Mouse (Mus musculus) limb, embryonic 12.5 days (tissue): ENCODE data around the gene Prdm10. TPM values are rescaled to one million over a fixed set of nuclear protein-coding genes. Genes with fewer than 3 reads are reported as not detected.

ENCODE experiments used
- ATAC-seq: fragments of 200-750 bp; cut with Nextera tagmentation; 2 replicates; pipeline ENCODE4 v1.8.0; 2017; ENCODE audit warnings: low read depth, moderate TSS enrichment; ENCODE audit not compliant: insufficient number of reproducible peaks, insufficient read depth, low FRiP score, low TSS enrichment
- H3K27ac ChIP-seq: fragments of 300-500 bp; sonication (generic); 2 replicates; pipeline ENCODE4 v1.5.1; 2016; ENCODE audit warnings: mild to moderate bottlenecking, moderate library complexity
- H3K27me3 ChIP-seq: fragments of 300-500 bp; sonication (generic); 2 replicates; pipeline ENCODE4 v1.6.1; 2016; ENCODE audit warnings: mild to moderate bottlenecking, moderate library complexity
- H3K36me3 ChIP-seq: fragments of 300-500 bp; sonication (generic); 2 replicates; pipeline ENCODE4 v1.6.1; 2016; ENCODE audit warnings: mild to moderate bottlenecking, moderate library complexity
- H3K4me1 ChIP-seq: fragments of 300-500 bp; sonication (generic); replicated peaks from 2 replicates; pipeline ENCODE4 v1.6.1; 2016
- H3K4me2 ChIP-seq: fragments of 300-500 bp; sonication (generic); 2 replicates; pipeline ENCODE4 v1.6.1; 2016; ENCODE audit warnings: mild to moderate bottlenecking, moderate library complexity
- H3K4me3 ChIP-seq: fragments of 300-500 bp; sonication (generic); replicated peaks from 2 replicates; pipeline ENCODE4 v1.5.1; 2016; ENCODE audit warnings: mild to moderate bottlenecking
- H3K9ac ChIP-seq: fragments of 300-500 bp; sonication (generic); replicated peaks from 2 replicates; pipeline ENCODE4 v1.6.1; 2016; ENCODE audit warnings: mild to moderate bottlenecking, moderate library complexity
- H3K9me3 ChIP-seq: fragments of 300-500 bp; sonication (generic); 2 replicates; pipeline ENCODE4 v1.6.1; 2016; ENCODE audit warnings: mild to moderate bottlenecking, moderate library complexity
- WGBS: fragments of 180-500 bp; shearing (Covaris S2); methylation state at CpG from one replicate; pipeline ENCODE4 v1.1.7; 2016; 5-methylcytosine and 5-hydroxymethylcytosine counted together
- polyA plus RNA-seq: library from polyadenylated mRNA; unstranded; fragments of >200 nt; fragmentation: Nextera tagmentation; extraction: Ambion mirVana; gene quantifications from 2 replicates; pipeline ENCODE4 v1.2.1, GENCODE M21; 2016

The Prdm10 gene
- polyA plus RNA-seq, 1 experiment from 2014 or later = 6.3 TPM

DNA sequence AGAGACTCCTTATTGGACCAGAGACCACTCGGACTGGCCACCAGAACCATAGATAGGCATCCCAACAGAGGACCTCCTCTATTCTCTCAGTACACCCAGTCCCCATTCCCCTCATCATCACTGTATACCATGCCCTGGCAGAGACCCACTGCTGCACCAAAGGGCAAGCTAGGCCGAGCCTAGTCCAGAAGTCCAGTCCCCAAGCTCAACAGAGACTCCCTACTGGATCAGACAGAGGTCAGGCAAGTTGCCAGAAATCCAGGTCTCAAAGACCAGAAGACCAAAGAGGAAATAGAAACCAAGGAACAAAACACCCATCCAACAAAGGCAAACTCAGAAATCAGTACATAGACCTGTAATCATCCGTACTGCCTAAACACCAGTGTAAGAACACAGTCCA is 91.4 kb downstream of the Prdm10 start:
- Histone ChIP-seq H3K27ac (no peak overlapping the region), H3K9ac (no peak overlapping the region), H3K9me3 (no peaks in the 10 kb centered on the region), H3K27me3 (no peaks in the 10 kb centered on the region), H3K36me3 (peaks cover 27% of the 10 kb centered on the region), H3K4me1 (no peaks in the 10 kb centered on the region), H3K4me3 (no peak overlapping the region), H3K4me2 (no peak overlapping the region)
- 96% methylated on average over 3 of the region's 3 CpGs for WGBS
- ATAC-seq = no peak

DNA sequence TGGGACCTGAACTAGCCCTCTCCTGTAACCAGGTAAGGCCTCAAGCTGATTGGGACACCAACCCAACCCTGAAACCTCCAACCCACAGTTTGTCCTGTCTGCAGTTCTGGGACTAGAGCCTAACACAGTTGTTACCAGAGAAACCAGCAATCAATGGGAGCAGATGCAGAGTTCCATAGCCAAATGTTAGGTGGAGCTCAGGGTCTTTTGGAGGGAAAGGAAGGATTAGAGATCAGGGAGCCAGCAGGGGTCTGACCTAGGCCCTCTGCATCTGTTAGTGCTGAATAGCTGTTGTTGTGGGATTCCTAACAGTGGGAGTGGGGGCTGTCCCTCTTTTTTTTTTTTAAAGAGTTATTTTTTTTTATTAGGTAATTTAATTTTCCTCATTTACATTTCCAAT is 96.3 kb downstream of the Prdm10 start:
- H3K27me3 ChIP-seq = no peaks in the 10 kb centered on the region
- no peak overlapping the region for H3K27ac ChIP-seq
- no peak overlapping the region for H3K9ac ChIP-seq
- no peak overlapping the region for H3K4me2 ChIP-seq
- H3K4me1 ChIP-seq = no peaks in the 10 kb centered on the region
- no peak overlapping the region for H3K4me3 ChIP-seq
- H3K36me3 ChIP-seq = peaks cover 21% of the 10 kb centered on the region
- no peaks in the 10 kb centered on the region for H3K9me3 ChIP-seq
- ATAC-seq = no peak

DNA sequence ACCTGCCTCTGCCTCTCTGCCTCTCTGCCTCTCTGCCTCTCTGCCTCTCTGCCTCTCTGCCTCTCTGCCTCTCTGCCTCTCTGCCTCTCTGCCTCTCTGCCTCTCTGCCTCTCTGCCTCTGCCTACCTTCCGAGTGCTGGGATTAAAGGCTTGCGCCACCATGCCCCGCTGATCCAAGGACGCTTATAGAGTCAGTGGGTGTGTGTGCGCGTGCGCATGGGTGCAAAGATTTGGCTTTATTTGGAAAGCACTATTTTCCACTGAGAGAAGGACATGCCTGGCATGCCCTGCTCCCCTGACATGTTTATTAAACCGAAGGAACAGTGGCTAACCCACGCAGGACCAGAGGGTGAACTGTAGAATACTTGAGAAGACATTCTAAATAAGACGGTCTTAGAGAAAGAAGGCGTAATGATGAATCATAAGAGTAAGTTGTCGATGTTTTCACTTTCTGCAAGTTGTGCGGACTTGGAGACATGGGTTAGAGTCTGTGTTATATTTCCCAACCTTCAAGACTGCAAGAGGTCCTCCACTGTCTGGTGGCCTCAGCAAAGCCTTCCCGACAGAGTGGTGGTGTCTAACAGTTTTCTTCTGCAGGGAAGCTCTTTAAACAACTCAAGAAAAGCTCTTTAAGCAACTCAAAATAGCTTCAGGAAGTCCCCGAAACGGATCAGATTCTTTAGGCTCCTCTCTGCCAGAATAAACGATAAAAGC is 104.6 kb downstream of the Prdm10 start:
- H3K9ac ChIP-seq = no peak overlapping the region

DNA sequence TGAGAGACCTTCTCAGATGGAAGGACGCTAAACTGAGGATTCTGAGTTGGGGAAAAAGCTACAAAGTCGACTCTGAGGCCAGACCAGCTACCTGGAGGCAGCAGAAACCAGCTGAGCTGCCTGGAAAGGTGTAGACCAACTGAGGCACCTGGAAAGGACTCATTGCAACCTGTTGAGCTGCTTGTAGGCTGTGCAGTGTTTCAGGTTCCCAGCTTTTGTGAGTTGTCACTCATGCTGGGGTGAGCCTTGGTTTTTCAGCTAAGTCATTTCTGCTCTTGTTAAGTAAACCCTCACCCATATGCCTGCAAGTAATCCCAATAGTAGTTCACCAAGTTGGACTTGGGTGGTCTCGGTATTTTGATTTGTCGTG is 105.1 kb downstream of the Prdm10 start:
- Histone ChIP-seq H3K4me2 (peak overlapping the region; percentile 78), H3K27me3 (no peaks in the 10 kb centered on the region), H3K4me3 (peak overlapping the region; percentile 96), H3K9me3 (no peaks in the 10 kb centered on the region), H3K27ac (no peak overlapping the region), H3K4me1 (peaks cover 13% of the 10 kb centered on the region), H3K9ac (peak overlapping the region; percentile 89), H3K36me3 (peaks cover 22% of the 10 kb centered on the region)
- ATAC-seq = peak; percentile 46
- 28% methylated on average over 4 of the region's 4 CpGs for WGBS

More for the DNA sequence above, 104.6 kb downstream of the Prdm10 start:
- Histone ChIP-seq H3K4me1 (peaks cover 13% of the 10 kb centered on the region), H3K4me3 (peak overlapping the region; percentile 96), H3K36me3 (peaks cover 17% of the 10 kb centered on the region), H3K27me3 (no peaks in the 10 kb centered on the region), H3K27ac (no peak overlapping the region), H3K9me3 (no peaks in the 10 kb centered on the region), H3K4me2 (peak overlapping the region; percentile 78)
- 87% methylated on average over 17 of the region's 17 CpGs for WGBS
- ATAC-seq = no peak

DNA sequence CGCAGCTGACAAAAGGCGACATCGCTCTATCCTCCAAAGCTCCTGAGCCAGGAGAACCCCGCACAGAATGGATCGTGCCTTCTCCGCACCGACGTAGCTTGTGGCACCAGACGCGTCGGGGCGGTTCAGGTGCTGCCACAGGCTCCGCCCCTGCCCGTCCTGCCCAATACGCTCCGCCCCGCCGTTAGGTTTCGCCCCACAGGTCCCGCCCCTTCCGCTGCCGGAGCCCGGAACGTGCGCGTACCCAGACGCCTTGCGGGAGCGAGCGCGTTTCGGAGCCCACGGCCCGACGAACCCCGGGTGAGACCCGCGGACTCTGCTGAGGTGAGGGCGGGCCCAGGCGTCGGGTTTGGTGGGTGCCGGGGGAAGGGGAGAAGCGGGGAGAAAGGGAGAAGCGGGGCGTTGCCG is 105.6 kb downstream of the Prdm10 start, which contains the start of gene Nfrkb:
Gene Nfrkb (plus strand): TSS at position 246 of the 408 bp plus-strand sequence.
- peak within 1 kb of the TSS; percentile 96 for H3K4me3 ChIP-seq
- H3K9ac ChIP-seq = peak within 1 kb of the TSS; percentile 89
- peaks cover 24% of the 10 kb centered on the region for H3K36me3 ChIP-seq
- ATAC-seq = peak; percentile 93
- peak within 1 kb of the TSS; percentile 53 for H3K27ac ChIP-seq
- peaks cover 13% of the 10 kb centered on the region for H3K4me1 ChIP-seq
- no peaks in the 10 kb centered on the region for H3K27me3 ChIP-seq
- 2% methylated on average over 46 of the region's 46 CpGs for WGBS
- H3K9me3 ChIP-seq = no peaks in the 10 kb centered on the region
- H3K4me2 ChIP-seq = peak within 1 kb of the TSS; percentile 78

DNA sequence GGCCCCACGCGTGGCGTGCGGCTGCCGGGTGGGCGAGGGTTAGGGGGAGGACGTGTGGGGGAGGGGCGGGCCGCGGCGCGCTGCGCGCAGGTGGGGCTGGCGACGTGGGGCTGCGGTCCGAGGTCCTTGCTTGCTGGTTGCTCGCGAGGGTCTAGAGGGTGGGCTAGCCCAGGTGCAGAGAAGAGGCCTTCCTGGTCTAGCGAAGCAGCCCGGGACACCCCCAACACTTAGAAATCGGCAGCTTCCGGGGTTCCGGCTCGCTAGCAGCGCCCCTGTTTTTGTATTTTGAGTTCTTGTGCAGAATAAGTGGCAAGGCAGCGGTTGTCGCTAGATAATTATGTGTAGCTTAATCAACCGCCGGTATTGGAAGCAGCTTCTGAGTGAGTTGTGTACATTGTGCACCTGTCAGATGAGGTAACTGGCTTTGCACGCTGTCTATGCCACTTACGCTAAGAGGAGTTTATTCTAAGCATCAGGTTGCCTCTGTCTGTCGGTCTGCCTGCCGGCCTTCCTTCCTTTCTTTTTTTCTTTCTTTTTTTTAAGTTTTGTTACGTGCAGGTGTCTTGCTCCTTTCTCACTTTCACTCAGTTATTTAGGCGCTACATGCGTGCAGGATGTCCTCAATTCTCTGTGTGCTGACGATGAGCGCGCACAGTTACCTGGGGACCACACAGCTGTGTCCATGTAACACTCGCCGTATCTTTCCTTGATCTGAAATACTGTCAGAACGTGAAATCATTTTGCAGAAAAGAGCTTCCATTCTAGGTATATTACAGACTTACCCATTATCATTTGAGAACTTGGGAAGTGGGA is 106.2 kb downstream of the Prdm10 start:
- ATAC-seq = peak; percentile 82
- H3K27ac ChIP-seq = peak overlapping the region; percentile 53

DNA sequence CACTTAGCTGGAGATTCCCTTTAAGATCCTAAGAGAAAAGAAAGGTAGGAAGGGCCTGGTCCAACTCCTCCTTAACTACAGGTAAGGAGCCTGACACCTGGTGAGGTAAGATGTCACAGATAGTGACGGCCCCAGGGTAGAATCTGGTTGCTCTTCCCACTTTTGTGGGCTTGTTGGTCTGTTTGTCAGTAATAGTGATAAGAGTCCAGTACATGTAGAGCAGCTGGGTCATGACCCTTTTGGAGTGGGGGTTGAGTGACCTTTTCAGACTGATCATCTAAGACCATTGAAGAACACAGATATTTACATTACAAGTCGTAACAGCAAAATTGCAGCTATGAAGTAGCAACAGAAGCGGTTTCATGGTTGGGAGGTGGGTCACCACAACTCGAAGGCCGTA is 106.9 kb downstream of the Prdm10 start:
- 94% methylated on average over 5 of the region's 5 CpGs for WGBS
- Histone ChIP-seq H3K4me3 (peak overlapping the region; percentile 96), H3K9me3 (no peaks in the 10 kb centered on the region), H3K4me2 (peak overlapping the region; percentile 78), H3K27me3 (no peaks in the 10 kb centered on the region), H3K4me1 (peaks cover 13% of the 10 kb centered on the region), H3K9ac (no peak overlapping the region), H3K36me3 (peaks cover 36% of the 10 kb centered on the region), H3K27ac (no peak overlapping the region)
- ATAC-seq = no peak

More for the DNA sequence above, 106.2 kb downstream of the Prdm10 start:
- Histone ChIP-seq H3K27me3 (no peaks in the 10 kb centered on the region), H3K9me3 (no peaks in the 10 kb centered on the region), H3K4me2 (peak overlapping the region; percentile 78), H3K36me3 (peaks cover 30% of the 10 kb centered on the region), H3K9ac (peak overlapping the region; percentile 89), H3K4me1 (peaks cover 13% of the 10 kb centered on the region), H3K4me3 (peak overlapping the region; percentile 96)
- 12% methylated on average over 41 of the region's 44 CpGs for WGBS

DNA sequence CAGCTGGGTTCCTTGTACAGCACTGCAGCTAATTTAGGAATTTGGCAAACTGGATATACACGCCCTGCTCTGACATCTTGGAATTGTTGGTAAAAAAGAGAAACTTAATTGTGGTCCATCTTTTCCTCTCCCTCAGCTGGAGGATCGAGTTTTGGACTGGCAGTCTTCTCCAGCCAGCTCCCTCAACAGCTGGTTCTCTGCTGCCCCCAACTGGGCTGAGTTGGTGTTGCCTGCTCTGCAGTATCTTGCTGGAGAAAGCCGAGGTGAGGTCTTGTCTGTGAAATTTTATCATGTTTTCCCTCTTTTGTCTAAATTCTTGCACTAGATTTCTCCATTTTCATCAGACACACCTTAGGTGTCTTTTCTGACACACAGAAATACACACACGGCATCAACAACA is 120.1 kb downstream of the Prdm10 start:
- Histone ChIP-seq H3K9ac (no peak overlapping the region), H3K4me3 (no peak overlapping the region), H3K4me1 (no peaks in the 10 kb centered on the region), H3K9me3 (no peaks in the 10 kb centered on the region), H3K36me3 (peaks cover 99% of the 10 kb centered on the region), H3K27ac (no peak overlapping the region), H3K4me2 (no peak overlapping the region), H3K27me3 (no peaks in the 10 kb centered on the region)
- WGBS = 58% methylated on average over 4 of the region's 4 CpGs
- ATAC-seq = no peak

DNA sequence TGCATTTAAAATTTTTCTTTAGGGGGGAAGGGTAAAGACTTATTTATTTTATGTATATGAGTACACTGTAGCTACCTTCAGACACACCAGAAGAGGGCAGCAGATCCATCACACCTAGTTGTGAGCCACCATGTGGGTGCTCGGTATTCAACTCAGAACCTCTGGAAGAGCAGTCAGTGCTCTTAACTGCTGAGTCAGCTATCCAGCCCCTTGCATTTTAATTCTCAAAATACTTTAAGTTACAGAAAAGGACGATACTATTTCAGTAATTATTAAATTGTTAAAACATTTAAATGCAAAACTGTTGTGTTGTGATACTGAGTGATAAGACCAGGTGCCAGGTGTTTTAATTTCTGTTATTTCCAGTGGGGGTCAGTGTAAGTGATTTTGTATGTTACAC is 124.0 kb downstream of the Prdm10 start:
- H3K9ac ChIP-seq = no peak overlapping the region
- no peaks in the 10 kb centered on the region for H3K27me3 ChIP-seq
- H3K9me3 ChIP-seq = no peaks in the 10 kb centered on the region
- no peak overlapping the region for H3K4me2 ChIP-seq
- no peaks in the 10 kb centered on the region for H3K4me1 ChIP-seq
- H3K36me3 ChIP-seq = peaks cover 92% of the 10 kb centered on the region
- no peak for ATAC-seq
- H3K27ac ChIP-seq = no peak overlapping the region
- WGBS = 91% methylated on average over 2 of the region's 2 CpGs
- H3K4me3 ChIP-seq = no peak overlapping the region

DNA sequence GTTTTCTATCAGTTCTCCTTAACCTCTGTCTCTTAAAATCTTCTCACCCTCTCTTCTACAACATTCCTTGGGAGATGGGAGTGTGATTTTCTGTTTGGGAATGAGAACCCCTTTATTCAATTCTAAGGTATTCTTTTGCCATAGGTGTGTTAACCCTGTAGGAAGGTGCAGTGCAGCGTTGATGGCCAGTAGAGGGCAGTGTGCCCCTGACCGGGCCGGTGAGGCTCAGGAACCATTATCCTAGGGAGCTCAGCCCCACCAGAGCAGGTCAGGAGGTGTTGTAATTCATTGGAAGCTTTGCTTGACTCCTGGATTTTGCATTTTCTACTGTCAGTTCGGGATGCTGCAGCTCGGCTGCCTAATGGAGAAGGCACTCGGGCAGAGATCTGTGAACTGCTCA is 124.9 kb downstream of the Prdm10 start:
- no peak for ATAC-seq
- Histone ChIP-seq H3K36me3 (peaks cover 92% of the 10 kb centered on the region), H3K9me3 (no peaks in the 10 kb centered on the region), H3K4me3 (no peak overlapping the region), H3K27me3 (no peaks in the 10 kb centered on the region), H3K27ac (no peak overlapping the region), H3K4me1 (no peaks in the 10 kb centered on the region), H3K4me2 (no peak overlapping the region), H3K9ac (no peak overlapping the region)
- 63% methylated on average over 6 of the region's 6 CpGs for WGBS

DNA sequence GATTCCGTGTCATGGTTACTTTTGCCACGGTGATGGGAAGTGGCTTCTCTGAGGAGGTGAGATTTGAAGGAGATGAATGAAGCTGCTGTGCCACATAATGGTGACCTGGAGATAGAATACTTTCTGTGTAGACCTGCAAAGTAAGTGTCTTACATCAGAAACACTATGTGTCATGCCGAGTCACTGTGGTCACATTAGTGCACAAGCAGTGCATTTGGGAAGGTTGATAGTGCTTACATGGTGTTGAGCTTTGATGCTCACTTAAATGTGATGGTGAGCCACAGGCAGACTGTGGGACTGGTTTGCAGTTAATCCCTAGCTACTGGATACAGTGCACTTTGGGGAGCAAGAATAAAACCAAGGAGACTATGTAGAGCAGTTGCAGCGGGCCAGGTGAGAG is 131.8 kb downstream of the Prdm10 start:
- ATAC-seq = no peak
- no peak overlapping the region for H3K27ac ChIP-seq
- H3K4me3 ChIP-seq = no peak overlapping the region
- peaks cover 92% of the 10 kb centered on the region for H3K36me3 ChIP-seq
- 91% methylated on average over 4 of the region's 4 CpGs for WGBS
- H3K9ac ChIP-seq = no peak overlapping the region
- no peak overlapping the region for H3K4me2 ChIP-seq
- no peaks in the 10 kb centered on the region for H3K9me3 ChIP-seq
- no peaks in the 10 kb centered on the region for H3K4me1 ChIP-seq
- H3K27me3 ChIP-seq = no peaks in the 10 kb centered on the region
